Mouse (Mus musculus) ovary, adult 18-20 months (tissue): ENCODE data around the gene Brd9.

Experiments used
- DNase-seq: peaks from one replicate; pipeline ENCODE4 v3.0.0; 2022; ENCODE audit warnings: low spot score, mixed read lengths

The Brd9 gene

GRCm38 (mm10) chr13:73937321-73938176 is at the start of gene Brd9, which contains the start of gene Trip13:
Brd9 (plus strand) TSS chr13:73937811.
Trip13 (minus strand) TSS chr13:73937784.
- peak; percentile 86 for DNase-seq

- no peak for DNase-seq
Measured at GRCm38 (mm10) chr13:73892493-73893178, 45.0 kb upstream of the Brd9 start.

DNA sequence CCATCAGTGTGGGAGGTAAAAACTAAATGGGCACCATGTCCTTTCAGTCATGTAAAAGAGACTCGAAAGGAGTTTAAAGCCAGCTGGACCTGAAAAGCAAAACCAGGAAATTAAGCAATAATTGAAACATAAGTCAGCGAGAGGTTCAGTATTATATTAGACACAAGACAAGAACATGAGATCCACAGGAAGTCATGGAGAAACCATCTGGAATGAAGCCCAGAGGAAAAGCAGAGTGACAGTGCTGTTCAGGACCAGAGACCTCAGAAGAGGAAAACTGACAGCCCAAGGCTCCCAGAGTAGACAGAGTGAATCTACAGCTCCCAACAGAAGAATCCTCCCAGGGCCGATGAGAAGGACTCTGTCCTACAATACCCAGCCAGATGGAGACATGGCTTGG is 40.0 kb upstream of the Brd9 start:
- no peak for DNase-seq

DNA sequence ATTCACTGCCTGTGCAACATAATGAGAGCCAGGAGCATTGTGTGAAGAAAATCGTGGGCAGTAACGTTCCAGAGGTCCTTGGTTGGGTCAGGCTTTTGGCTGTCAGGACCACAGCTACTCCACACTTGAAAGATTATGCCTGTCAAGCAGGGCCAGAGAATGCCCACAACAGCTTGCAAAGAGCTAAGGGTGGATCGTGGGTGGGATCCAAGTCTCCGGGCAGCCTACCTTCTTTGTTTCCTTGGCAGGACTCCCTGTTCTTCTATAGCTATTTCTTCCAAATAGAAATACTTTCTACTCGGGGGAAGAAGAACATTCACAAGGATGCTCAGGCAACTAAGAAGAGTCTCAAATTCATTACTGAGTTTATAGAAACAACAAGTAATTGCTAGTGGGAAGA is 30.5 kb upstream of the Brd9 start:
- DNase-seq: no peak

GRCm38 (mm10) chr13:73907683-73908412 is 29.8 kb upstream of the Brd9 start:
- DNase-seq: no peak

DNA sequence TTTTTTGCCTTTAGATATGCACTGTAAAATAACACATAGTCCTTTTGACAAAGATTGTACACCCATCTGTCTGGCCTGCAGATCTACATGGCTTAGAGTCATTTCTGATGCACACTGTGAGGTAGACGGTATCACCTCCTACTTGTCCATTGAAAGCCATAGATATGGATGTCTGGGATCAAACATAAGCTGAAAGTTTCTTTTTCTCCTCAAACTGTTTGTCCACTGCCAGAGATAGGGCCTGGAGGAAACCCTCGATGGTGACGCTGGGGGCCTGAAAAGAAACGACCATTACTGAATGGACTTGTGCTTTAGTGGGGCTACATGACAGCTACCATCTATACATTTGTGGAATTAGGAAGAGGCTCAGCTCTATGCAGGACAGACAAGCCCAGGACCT is 24.5 kb upstream of the Brd9 start:
- DNase-seq: no peak

DNA sequence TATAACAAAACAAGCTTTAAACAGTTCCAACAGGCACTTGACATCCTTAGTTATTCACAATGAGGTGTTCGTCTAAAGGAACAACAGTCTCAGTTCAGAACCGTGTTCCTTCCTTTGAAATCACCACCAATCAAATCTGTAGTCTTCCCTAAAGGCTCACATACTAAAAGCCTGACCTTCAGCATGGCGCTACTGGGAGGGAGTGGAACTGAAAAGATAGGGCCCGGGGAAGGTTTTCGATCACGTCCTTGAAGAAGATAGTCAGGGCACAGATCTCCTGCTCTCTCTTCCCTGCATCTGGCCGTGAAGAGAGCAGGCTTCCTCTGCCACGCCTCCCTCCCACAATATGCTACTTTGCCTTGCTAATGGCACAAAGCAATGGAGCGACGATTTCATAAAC is 5.4 kb upstream of the Brd9 start:
- DNase-seq: peak; percentile 34

- no peak for DNase-seq
Measured at GRCm38 (mm10) chr13:73936938-73937320, 682 bp upstream of the Brd9 start.

GRCm38 (mm10) chr13:73938177-73938560 is 558 bp downstream of the Brd9 start:
- no peak for DNase-seq

DNA sequence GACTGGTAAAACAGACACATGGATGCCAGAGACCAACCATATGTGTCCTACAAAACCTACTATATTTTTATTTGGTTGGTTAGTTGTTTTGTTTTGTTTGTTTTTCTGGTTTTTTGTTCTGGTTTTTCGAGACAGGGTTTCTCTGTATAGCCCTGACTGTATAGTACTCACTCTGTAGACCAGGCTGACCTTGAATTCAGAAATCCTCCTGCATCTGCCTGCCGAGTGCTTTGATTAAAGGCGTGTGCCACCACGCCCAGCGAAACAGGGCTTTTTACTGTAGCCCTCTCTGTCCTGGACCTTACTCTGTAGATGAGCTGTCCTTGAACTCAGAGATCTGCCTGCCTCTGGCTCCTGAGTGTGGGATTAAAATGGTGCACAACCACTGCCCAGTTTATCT is 1.5 kb downstream of the Brd9 start:
- no peak for DNase-seq

DNA sequence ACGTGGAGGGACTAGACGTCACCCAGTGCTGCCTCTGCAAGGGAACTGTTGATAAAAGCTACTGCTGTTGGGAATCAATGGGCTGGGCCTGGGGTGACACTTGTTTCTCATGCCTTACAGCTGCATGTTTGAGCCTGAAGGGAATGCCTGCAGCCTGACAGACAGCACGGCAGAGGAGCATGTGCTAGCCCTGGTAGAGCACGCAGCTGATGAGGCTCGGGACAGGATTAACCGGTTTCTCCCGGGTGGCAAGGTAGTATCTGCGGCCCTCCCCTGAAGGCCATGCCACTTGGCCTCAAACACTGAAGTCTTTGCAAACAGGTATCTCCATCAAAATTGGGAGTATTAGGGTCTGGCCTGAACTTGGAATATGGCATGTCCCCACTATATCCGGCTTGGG is 7.0 kb downstream of the Brd9 start:
- no peak for DNase-seq

- DNase-seq: no peak
Measured at GRCm38 (mm10) chr13:73953551-73954130, 16.0 kb downstream of the Brd9 start.

DNA sequence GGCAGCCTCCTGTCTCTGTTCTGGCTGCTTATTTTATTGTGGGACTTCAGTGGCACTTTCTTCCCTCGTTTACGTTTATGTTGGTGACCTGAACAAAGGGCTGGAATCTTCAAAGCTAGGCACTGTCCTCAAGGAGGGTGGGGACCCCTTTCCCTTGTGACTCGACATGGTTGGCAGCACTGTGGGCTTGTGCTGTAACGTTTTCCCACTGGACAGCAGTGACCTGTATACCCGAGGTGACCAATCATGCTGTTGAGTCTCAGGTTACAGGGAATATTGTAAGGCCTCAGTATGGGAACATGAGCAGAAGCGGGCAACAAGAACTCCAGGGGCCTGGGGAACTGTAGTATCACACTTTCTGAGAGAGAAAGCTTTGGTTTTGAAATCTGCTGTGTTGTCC is 17.1 kb downstream of the Brd9 start:
- DNase-seq: no peak

GRCm38 (mm10) chr13:73955531-73955930 is 17.9 kb downstream of the Brd9 start:
- DNase-seq: no peak

DNA sequence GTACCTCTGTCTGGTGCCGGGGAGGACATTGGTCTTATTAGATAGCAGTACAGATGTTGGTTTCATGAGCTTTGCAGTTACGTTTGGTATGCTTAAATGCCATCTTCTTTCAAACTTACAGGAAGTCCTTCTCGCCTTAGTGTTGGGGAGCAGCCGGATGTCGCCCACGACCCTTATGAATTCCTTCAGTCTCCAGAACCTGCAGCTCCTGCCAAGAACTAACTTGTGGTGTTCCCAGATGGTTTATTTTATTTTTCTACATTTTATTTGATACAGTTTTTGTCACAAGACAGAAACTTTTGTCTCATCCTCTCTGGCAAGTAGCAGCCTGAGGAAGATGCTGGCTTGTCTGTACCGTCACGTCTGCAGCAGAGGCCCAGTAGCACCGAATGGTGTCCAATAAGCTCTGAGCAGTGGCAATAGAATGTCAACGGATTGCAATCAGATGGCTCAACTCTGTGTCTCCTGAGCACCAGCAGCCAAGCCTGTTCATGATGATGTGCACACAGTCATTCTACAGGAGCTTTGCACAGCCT is 22.6 kb downstream of the Brd9 start:
- DNase-seq: no peak

DNA sequence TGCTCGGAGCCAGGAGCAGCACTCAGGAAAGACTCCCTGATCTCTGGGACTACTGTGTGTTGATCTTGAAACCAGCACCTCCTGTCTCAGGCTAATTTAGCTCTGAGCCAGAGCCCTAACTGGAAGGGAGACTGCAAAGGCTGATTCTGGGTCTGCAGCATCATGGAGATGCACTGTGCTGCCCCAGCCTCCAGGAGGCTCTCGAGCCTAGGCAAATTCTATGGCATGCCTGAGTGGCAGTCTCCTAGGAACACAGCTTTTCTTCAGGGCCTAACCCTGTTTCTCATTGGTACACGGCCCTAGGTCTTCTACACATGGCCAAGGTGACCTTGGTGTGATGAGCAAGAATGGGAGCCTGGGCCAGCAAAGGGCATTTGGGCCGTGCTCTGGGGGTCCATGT is 23.6 kb downstream of the Brd9 start:
- DNase-seq: no peak

- DNase-seq: no peak
Measured at GRCm38 (mm10) chr13:73963551-73963950, 25.9 kb downstream of the Brd9 start, which contains the start of gene Zdhhc11. Zdhhc11 (plus strand) TSS chr13:73963851.

DNA sequence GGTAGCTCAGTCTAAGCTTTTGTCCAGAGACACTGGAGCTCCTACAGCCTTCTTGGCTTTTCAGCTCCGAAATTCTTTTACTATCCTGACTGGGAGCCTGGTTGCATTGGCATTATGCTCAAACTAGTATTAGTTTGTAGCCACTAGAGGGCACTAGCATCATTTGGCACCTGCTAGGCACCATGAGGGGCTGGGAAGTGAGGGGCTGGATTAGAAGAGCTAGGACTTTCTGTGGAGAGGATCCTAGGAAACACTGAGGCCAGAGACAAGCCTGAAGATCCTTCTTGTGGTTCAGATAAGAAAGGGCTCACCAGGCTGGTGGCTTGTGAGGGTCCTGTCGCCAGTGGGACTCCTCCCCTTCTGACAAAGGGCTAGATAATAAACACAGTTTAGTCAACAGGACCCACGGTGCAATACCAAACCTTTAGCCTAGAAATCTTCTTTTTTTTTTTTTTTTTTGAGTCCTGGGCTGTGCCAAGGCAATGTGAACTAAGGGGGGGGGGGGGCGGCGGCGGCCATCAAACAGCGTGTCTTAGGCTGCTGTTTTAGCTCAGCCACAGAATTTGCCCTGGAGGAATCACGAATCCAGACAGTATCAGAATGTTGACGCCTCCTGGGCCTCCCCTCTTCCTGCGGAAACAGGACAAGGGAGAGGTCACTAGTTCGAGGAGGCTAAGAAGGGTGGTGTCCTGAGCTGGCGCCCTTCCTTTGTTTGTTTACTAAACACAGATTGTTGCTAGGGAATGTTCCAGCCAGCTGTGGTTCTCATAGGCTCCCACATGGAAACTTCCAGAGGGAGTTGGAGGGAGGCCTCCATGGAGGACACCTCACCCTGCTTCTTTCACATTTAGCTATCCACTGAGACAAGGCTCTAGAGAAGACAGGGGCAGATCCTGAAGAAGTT is 33.2 kb downstream of the Brd9 start:
- DNase-seq: peak; percentile 44

DNA sequence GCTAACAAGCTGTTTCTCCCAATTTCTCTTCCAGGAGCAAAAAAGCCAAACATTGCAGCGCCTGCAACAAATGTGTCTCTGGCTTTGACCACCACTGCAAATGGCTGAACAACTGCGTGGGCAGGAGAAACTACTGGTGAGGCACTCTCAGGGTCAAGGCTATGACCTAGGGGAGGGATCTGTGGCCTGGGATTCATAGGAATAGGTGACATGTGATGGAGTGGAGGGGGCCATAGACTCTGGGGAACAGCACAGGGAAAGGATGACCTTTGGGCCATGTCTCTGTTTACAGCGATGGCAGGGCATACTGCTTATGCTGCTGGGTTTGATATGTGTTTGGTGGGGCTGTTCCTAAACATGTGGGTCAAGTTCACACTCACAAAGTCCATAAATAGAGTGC is 36.9 kb downstream of the Brd9 start:
- DNase-seq: no peak

DNA sequence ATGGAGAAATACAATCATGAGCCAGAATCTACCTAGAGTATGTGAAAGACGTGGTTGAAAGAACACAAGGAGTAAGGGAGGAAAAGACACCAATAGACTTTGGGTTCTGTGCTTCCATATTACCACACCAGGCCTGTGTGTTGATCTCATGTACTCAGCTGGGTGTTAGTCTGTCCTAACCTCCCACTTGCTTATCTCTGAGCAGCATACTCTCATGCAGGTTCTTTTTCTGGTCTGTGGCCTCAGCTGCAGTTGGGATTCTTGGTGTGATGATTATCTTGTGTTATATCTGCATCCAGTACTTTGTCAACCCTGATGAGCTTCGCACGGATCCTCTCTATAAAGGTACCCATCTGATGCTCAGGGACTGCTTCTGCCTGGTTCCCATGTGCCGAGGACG is 39.3 kb downstream of the Brd9 start:
- no peak for DNase-seq

GRCm38 (mm10) chr13:73990325-73990724 is 52.7 kb downstream of the Brd9 start:
- no peak for DNase-seq
